Mouse (Mus musculus): ENCODE data around the gene Abcc8.

Gene Abcc8

GRCm38 (mm10) chr7:46154498-46155488 is 25.0 kb downstream of the Abcc8 start:
- peak in 1 of 2 experiments; percentile 36 for DNase-seq

- DNase-seq = no peak
Observed at GRCm38 (mm10) chr7:46152819-46153351, 26.9 kb downstream of the Abcc8 start.

GRCm38 (mm10) chr7:46147417-46147816 is 32.4 kb downstream of the Abcc8 start:
- no peak for DNase-seq

GRCm38 (mm10) chr7:46146675-46147308 is 33.0 kb downstream of the Abcc8 start:
- no peak for DNase-seq

- DNase-seq = no peak
Observed at GRCm38 (mm10) chr7:46144061-46144460, 35.8 kb downstream of the Abcc8 start.

GRCm38 (mm10) chr7:46138329-46138930 is 41.4 kb downstream of the Abcc8 start:
- no peak for DNase-seq

- no peak for DNase-seq
Observed at GRCm38 (mm10) chr7:46133858-46134257, 46.0 kb downstream of the Abcc8 start.

- DNase-seq = no peak
Observed at GRCm38 (mm10) chr7:46132229-46132628, 47.6 kb downstream of the Abcc8 start.

GRCm38 (mm10) chr7:46131806-46132205 is 48.0 kb downstream of the Abcc8 start:
- no peak for DNase-seq

GRCm38 (mm10) chr7:46131266-46131665 is 48.6 kb downstream of the Abcc8 start:
- DNase-seq = no peak

GRCm38 (mm10) chr7:46130723-46131122 is 49.1 kb downstream of the Abcc8 start:
- DNase-seq = peak in 1 of 2 experiments; percentile 34

GRCm38 (mm10) chr7:46129463-46130179 is 50.2 kb downstream of the Abcc8 start:
- DNase-seq = no peak

GRCm38 (mm10) chr7:46128196-46128595 is 51.6 kb downstream of the Abcc8 start:
- DNase-seq = no peak

GRCm38 (mm10) chr7:46125340-46125739 is 54.5 kb downstream of the Abcc8 start:
- no peak for DNase-seq

- DNase-seq = no peak
Observed at GRCm38 (mm10) chr7:46124460-46124859, 55.4 kb downstream of the Abcc8 start.

GRCm38 (mm10) chr7:46122964-46123363 is 56.9 kb downstream of the Abcc8 start:
- no peak for DNase-seq

GRCm38 (mm10) chr7:46117035-46117434 is 62.8 kb downstream of the Abcc8 start:
- no peak for DNase-seq

GRCm38 (mm10) chr7:46116118-46116581 is 63.7 kb downstream of the Abcc8 start:
- DNase-seq = peak; percentile 30 to 35

- DNase-seq = no peak
Observed at GRCm38 (mm10) chr7:46113435-46113834, 66.4 kb downstream of the Abcc8 start.

GRCm38 (mm10) chr7:46111938-46112337 is 67.9 kb downstream of the Abcc8 start:
- DNase-seq = no peak

- DNase-seq = no peak
Observed at GRCm38 (mm10) chr7:46111212-46111817, 68.5 kb downstream of the Abcc8 start.

- DNase-seq = no peak
Observed at GRCm38 (mm10) chr7:46110079-46110478, 69.8 kb downstream of the Abcc8 start.
